Mouse (Mus musculus): ENCODE measurements around the gene 1700011L22Rik.

Gene 1700011L22Rik

GRCm38 (mm10) chr8:79239320-79239719 is 9.1 kb downstream of the 1700011L22Rik start:
- no peak for DNase-seq (ENCODE audit: low spot score)

- DNase-seq (ENCODE audit: low spot score), result no peak
Observed at GRCm38 (mm10) chr8:79229266-79229888, 19.0 kb downstream of the 1700011L22Rik start.

GRCm38 (mm10) chr8:79227916-79228315 is 20.5 kb downstream of the 1700011L22Rik start:
- no peak for DNase-seq (ENCODE audit: low spot score)

- no peak for DNase-seq (ENCODE audit: low spot score)
Observed at GRCm38 (mm10) chr8:79227194-79227593, 21.2 kb downstream of the 1700011L22Rik start.

GRCm38 (mm10) chr8:79226046-79226445 is 22.3 kb downstream of the 1700011L22Rik start:
- DNase-seq (ENCODE audit: low spot score), result no peak

GRCm38 (mm10) chr8:79225586-79225985 is 22.8 kb downstream of the 1700011L22Rik start:
- no peak for DNase-seq (ENCODE audit: low spot score)

- DNase-seq (ENCODE audit: low spot score), result no peak
Observed at GRCm38 (mm10) chr8:79224363-79224762, 24.0 kb downstream of the 1700011L22Rik start.

- DNase-seq (ENCODE audit: low spot score), result no peak
Observed at GRCm38 (mm10) chr8:79222752-79223141, 25.6 kb downstream of the 1700011L22Rik start.

- DNase-seq (ENCODE audit: low spot score), result no peak
Observed at GRCm38 (mm10) chr8:79222106-79222751, 26.1 kb downstream of the 1700011L22Rik start.

GRCm38 (mm10) chr8:79211630-79212029 is 36.7 kb downstream of the 1700011L22Rik start:
- no peak for DNase-seq (ENCODE audit: low spot score)

- no peak for DNase-seq (ENCODE audit: low spot score)
Observed at GRCm38 (mm10) chr8:79209641-79210358, 38.6 kb downstream of the 1700011L22Rik start.

- DNase-seq (ENCODE audit: low spot score), result no peak
Observed at GRCm38 (mm10) chr8:79208691-79209640, 39.4 kb downstream of the 1700011L22Rik start.

GRCm38 (mm10) chr8:79208181-79208580 is 40.2 kb downstream of the 1700011L22Rik start:
- no peak for DNase-seq (ENCODE audit: low spot score)

GRCm38 (mm10) chr8:79206895-79207294 is 41.5 kb downstream of the 1700011L22Rik start:
- no peak for DNase-seq (ENCODE audit: low spot score)

- DNase-seq (ENCODE audit: low spot score), result no peak
Observed at GRCm38 (mm10) chr8:79201446-79202147, 46.8 kb downstream of the 1700011L22Rik start.

- DNase-seq (ENCODE audit: low spot score), result no peak
Observed at GRCm38 (mm10) chr8:79198675-79199074, 49.7 kb downstream of the 1700011L22Rik start.

- DNase-seq (ENCODE audit: low spot score), result no peak
Observed at GRCm38 (mm10) chr8:79196481-79196880, 51.9 kb downstream of the 1700011L22Rik start.

GRCm38 (mm10) chr8:79190071-79190470 is 58.3 kb downstream of the 1700011L22Rik start:
- DNase-seq (ENCODE audit: low spot score), result no peak

GRCm38 (mm10) chr8:79185488-79185887 is 62.9 kb downstream of the 1700011L22Rik start:
- no peak for DNase-seq (ENCODE audit: low spot score)

GRCm38 (mm10) chr8:79179678-79180077 is 68.7 kb downstream of the 1700011L22Rik start:
- DNase-seq (ENCODE audit: low spot score), result no peak

- DNase-seq (ENCODE audit: low spot score), result no peak
Observed at GRCm38 (mm10) chr8:79175991-79176390, 72.4 kb downstream of the 1700011L22Rik start.

Measured in left cerebral cortex, adult 11 months (tissue).